Mouse (Mus musculus) olfactory bulb, adult 2 months (tissue): ENCODE measurements around the gene Ywhaq. TPM values are rescaled to one million over a fixed set of nuclear protein-coding genes. Genes with fewer than 3 reads are reported as not detected.

Experiments used
- H3K27ac ChIP-seq: fragments of 200-500 bp; 2 replicates; pipeline ENCODE4 v1.5.1; 2012; ENCODE audit warnings: low read depth, low read length; ENCODE audit not compliant: insufficient read depth
- H3K4me1 ChIP-seq: fragments of 200-500 bp; 2 replicates; pipeline ENCODE4 v1.6.1; 2012; ENCODE audit warnings: low read length; ENCODE audit not compliant: control insufficient read depth, insufficient read depth
- H3K4me3 ChIP-seq: fragments of 200-500 bp; 2 replicates; pipeline ENCODE4 v1.5.1; 2012; ENCODE audit warnings: mild to moderate bottlenecking, low read depth, low read length, moderate library complexity; ENCODE audit not compliant: insufficient read depth
- CTCF ChIP-seq: fragments of 200-500 bp; IDR thresholded peaks from 2 replicates; pipeline ENCODE4 v1.5.1; 2012; ENCODE audit warnings: low read depth, mild to moderate bottlenecking, low read length, moderate library complexity; ENCODE audit not compliant: insufficient read depth
- POLR2A ChIP-seq: fragments of 200-500 bp; IDR thresholded peaks from 2 replicates; pipeline ENCODE4 v1.6.1; 2012; ENCODE audit warnings: mild to moderate bottlenecking, low read depth, low read length, moderate library complexity; ENCODE audit not compliant: insufficient read depth
- WGBS: fragments of 180-500 bp; shearing (Covaris S2); methylation state at CpG from one replicate; pipeline ENCODE4 v1.1.7; 2018; 5-methylcytosine and 5-hydroxymethylcytosine counted together
- polyA plus RNA-seq: library from polyadenylated mRNA; stranded (reverse); fragments of >200 nt; gene quantifications from 2 replicates; pipeline ENCODE4 v1.2.4, GENCODE M21; 2012; ENCODE audit warnings: low replicate concordance; ENCODE audit not compliant: missing spikeins, insufficient read depth, insufficient read length

Gene Ywhaq
- polyA plus RNA-seq, result 292 TPM in 1 of 2 replicates, not detected in the other

GRCm38 (mm10) chr12:21417100-21418070 is at the start of gene Ywhaq:
TSS of gene Ywhaq (minus strand) at chr12:21417637.
- WGBS, result under 1% methylated on average over 100 of the region's 103 CpGs
- H3K4me3 ChIP-seq, result peak within 1 kb of the TSS; percentile 98
- TF ChIP-seq POLR2A, result peak; percentile 88
- TF ChIP-seq CTCF, result no peak

GRCm38 (mm10) chr12:21463448-21463891 is 46.0 kb upstream of the Ywhaq start:
- H3K27ac ChIP-seq, result no peak overlapping the region
- TF ChIP-seq POLR2A, result no peak
- TF ChIP-seq CTCF, result no peak
- 40% methylated on average over 5 of the region's 5 CpGs for WGBS
- no peak overlapping the region for H3K4me3 ChIP-seq
- no peaks in the 10 kb centered on the region for H3K4me1 ChIP-seq

More at GRCm38 (mm10) chr12:21417100-21418070, at the start of gene Ywhaq:
- Histone ChIP-seq H3K4me1 (peaks cover 5% of the 10 kb centered on the region; the same call in 1 of the 2 replicates), H3K27ac (peak within 1 kb of the TSS; percentile 95)

- 85% methylated on average over 3 of the region's 3 CpGs for WGBS
- Histone ChIP-seq H3K4me1 (no peaks in the 10 kb centered on the region), H3K27ac (no peak overlapping the region), H3K4me3 (no peak overlapping the region)
- no peak for TF ChIP-seq POLR2A
Measured at GRCm38 (mm10) chr12:21462658-21463057, 45.2 kb upstream of the Ywhaq start.

- Histone ChIP-seq H3K4me1 (no peaks in the 10 kb centered on the region), H3K4me3 (no peak overlapping the region), H3K27ac (no peak overlapping the region)
- TF ChIP-seq POLR2A, result no peak
- no peak for TF ChIP-seq CTCF
- 97% methylated on average over 4 of the region's 4 CpGs for WGBS
Measured at GRCm38 (mm10) chr12:21459681-21460080, 42.2 kb upstream of the Ywhaq start.

- Histone ChIP-seq H3K4me3 (no peak overlapping the region), H3K4me1 (no peaks in the 10 kb centered on the region), H3K27ac (no peak overlapping the region)
- no peak for TF ChIP-seq POLR2A
- no peak for TF ChIP-seq CTCF
- 96% methylated on average over 1 of the region's 1 CpGs for WGBS
Measured at GRCm38 (mm10) chr12:21456021-21456420, 38.6 kb upstream of the Ywhaq start.

- H3K4me3 ChIP-seq, result no peak overlapping the region
- TF ChIP-seq CTCF, result no peak
- no peak for TF ChIP-seq POLR2A
- no peaks in the 10 kb centered on the region for H3K4me1 ChIP-seq
- no peak overlapping the region for H3K27ac ChIP-seq
- 35% methylated on average over 1 of the region's 1 CpGs for WGBS
Measured at GRCm38 (mm10) chr12:21451752-21452151, 34.3 kb upstream of the Ywhaq start.

- whole genome bisulfite sequencing, result 99% methylated on average over 2 of the region's 2 CpGs
- TF ChIP-seq CTCF (no peak), POLR2A (no peak)
- Histone ChIP-seq H3K27ac (no peak overlapping the region), H3K4me3 (no peak overlapping the region), H3K4me1 (no peaks in the 10 kb centered on the region)
Measured at GRCm38 (mm10) chr12:21451351-21451750, 33.9 kb upstream of the Ywhaq start.

GRCm38 (mm10) chr12:21443783-21444182 is 26.3 kb upstream of the Ywhaq start:
- 90% methylated on average over 3 of the region's 3 CpGs for WGBS
- H3K27ac ChIP-seq, result no peak overlapping the region
- TF ChIP-seq POLR2A (no peak), CTCF (no peak)
- H3K4me3 ChIP-seq, result no peak overlapping the region
- H3K4me1 ChIP-seq, result no peaks in the 10 kb centered on the region

GRCm38 (mm10) chr12:21441870-21442269 is 24.4 kb upstream of the Ywhaq start:
- H3K4me3 ChIP-seq, result no peak overlapping the region
- 96% methylated on average over 1 of the region's 1 CpGs for WGBS
- H3K4me1 ChIP-seq, result no peaks in the 10 kb centered on the region
- H3K27ac ChIP-seq, result no peak overlapping the region
- TF ChIP-seq CTCF (no peak), POLR2A (no peak)
